Mouse (Mus musculus): Measurements from ENCODE around the gene Fam69a. TPM values are rescaled to one million over a fixed set of nuclear protein-coding genes. Genes with fewer than 3 reads are reported as not detected.
"Not testable (repeated sequence)": the region's sequence is repeated elsewhere in the genome, so short reads cannot be mapped to it uniquely, and the experiment has no call there.

Gene Fam69a
- polyA plus RNA-seq, 1 experiment, result 2.2 TPM

GRCm38 (mm10) chr5:107973310-107973709 lies 13.6 kb downstream of the Fam69a start:
- no peak overlapping the region for H3K4me3 ChIP-seq (ENCODE audit: extremely low read depth, insufficient read depth, insufficient read length)
- no peaks in the 10 kb centered on the region; the same call in 1 of the 2 replicates for H3K36me3 ChIP-seq (ENCODE audit: control insufficient read depth, insufficient read depth, low read length)
- H3K4me1 ChIP-seq (ENCODE audit: control insufficient read depth, insufficient read depth, insufficient read length), result peaks cover 21% of the 10 kb centered on the region
- no peaks in the 10 kb centered on the region for H3K27me3 ChIP-seq (ENCODE audit: control insufficient read depth, insufficient read depth, low read length)
- TF ChIP-seq CTCF (IDR thresholded peaks at IDR 0.05; ENCODE audit: extremely low read depth, insufficient read depth, insufficient read length, insufficient replicate concordance), result no peak
- no peak for TF ChIP-seq POLR2A (IDR thresholded peaks at IDR 0.05; ENCODE audit: low read depth, low read length)
- DNase-seq (ENCODE audit: low read depth in 1 of 2, low spot score in 2 of 2), result no peak
- H3K27ac ChIP-seq (ENCODE audit: insufficient read depth, low read length), result peak overlapping the region; percentile 33
- WGBS, result 75% methylated on average over 2 of the region's 2 CpGs

- peaks cover 21% of the 10 kb centered on the region for H3K4me1 ChIP-seq (ENCODE audit: control insufficient read depth, insufficient read depth, insufficient read length)
- DNase-seq (ENCODE audit: low read depth in 1 of 2, low spot score in 2 of 2), result no peak
- TF ChIP-seq POLR2A (IDR thresholded peaks at IDR 0.05; ENCODE audit: low read depth, low read length) (no peak), CTCF (IDR thresholded peaks at IDR 0.05; ENCODE audit: extremely low read depth, insufficient read depth, insufficient read length, insufficient replicate concordance) (no peak)
- H3K27ac ChIP-seq (ENCODE audit: insufficient read depth, low read length), result no peak overlapping the region
- no peaks in the 10 kb centered on the region; the same call in 1 of the 2 replicates for H3K36me3 ChIP-seq (ENCODE audit: control insufficient read depth, insufficient read depth, low read length)
- H3K27me3 ChIP-seq (ENCODE audit: control insufficient read depth, insufficient read depth, low read length), result no peaks in the 10 kb centered on the region
- 73% methylated on average over 13 of the region's 13 CpGs for WGBS
- H3K4me3 ChIP-seq (ENCODE audit: extremely low read depth, insufficient read depth, insufficient read length), result no peak overlapping the region
Measured at GRCm38 (mm10) chr5:107972444-107973272, 14.2 kb downstream of the Fam69a start.

- H3K4me3 ChIP-seq (ENCODE audit: extremely low read depth, insufficient read depth, insufficient read length), result no peak overlapping the region
- H3K27ac ChIP-seq (ENCODE audit: insufficient read depth, low read length), result no peak overlapping the region
- no peaks in the 10 kb centered on the region for H3K27me3 ChIP-seq (ENCODE audit: control insufficient read depth, insufficient read depth, low read length)
- WGBS, result 79% methylated on average over 4 of the region's 4 CpGs
- DNase-seq (ENCODE audit: low read depth in 1 of 2, low spot score in 2 of 2), result no peak
- peaks cover 24% of the 10 kb centered on the region for H3K4me1 ChIP-seq (ENCODE audit: control insufficient read depth, insufficient read depth, insufficient read length)
- TF ChIP-seq POLR2A (IDR thresholded peaks at IDR 0.05; ENCODE audit: low read depth, low read length) (no peak), CTCF (IDR thresholded peaks at IDR 0.05; ENCODE audit: extremely low read depth, insufficient read depth, insufficient read length, insufficient replicate concordance) (no peak)
- H3K36me3 ChIP-seq (ENCODE audit: control insufficient read depth, insufficient read depth, low read length), result no peaks in the 10 kb centered on the region; the same call in 1 of the 2 replicates
Measured at GRCm38 (mm10) chr5:107971069-107971468, 15.8 kb downstream of the Fam69a start.

- not testable (repeated sequence) for H3K27ac ChIP-seq (ENCODE audit: insufficient read depth, low read length); H3K27me3 ChIP-seq (ENCODE audit: control insufficient read depth, insufficient read depth, low read length); H3K36me3 ChIP-seq (ENCODE audit: control insufficient read depth, insufficient read depth, low read length); H3K4me3 ChIP-seq (ENCODE audit: extremely low read depth, insufficient read depth, insufficient read length); DNase-seq (ENCODE audit: low read depth in 1 of 2, low spot score in 2 of 2)
- H3K4me1 ChIP-seq (ENCODE audit: control insufficient read depth, insufficient read depth, insufficient read length), result peaks cover 32% of the 10 kb centered on the region
- 96% methylated on average over 1 of the region's 1 CpGs for WGBS
Measured at GRCm38 (mm10) chr5:107969818-107970217, 17.1 kb downstream of the Fam69a start.

- Histone ChIP-seq H3K4me1 (ENCODE audit: control insufficient read depth, insufficient read depth, insufficient read length) (peaks cover 33% of the 10 kb centered on the region), H3K27ac (ENCODE audit: insufficient read depth, low read length) (no peak overlapping the region), H3K4me3 (ENCODE audit: extremely low read depth, insufficient read depth, insufficient read length) (no peak overlapping the region), H3K36me3 (ENCODE audit: control insufficient read depth, insufficient read depth, low read length) (no peaks in the 10 kb centered on the region; the same call in 1 of the 2 replicates), H3K27me3 (ENCODE audit: control insufficient read depth, insufficient read depth, low read length) (no peaks in the 10 kb centered on the region)
- TF ChIP-seq POLR2A (IDR thresholded peaks at IDR 0.05; ENCODE audit: low read depth, low read length) (no peak), CTCF (IDR thresholded peaks at IDR 0.05; ENCODE audit: extremely low read depth, insufficient read depth, insufficient read length, insufficient replicate concordance) (no peak)
- no peak for DNase-seq (ENCODE audit: low read depth in 1 of 2, low spot score in 2 of 2)
- 84% methylated on average over 3 of the region's 3 CpGs for WGBS
Measured at GRCm38 (mm10) chr5:107968079-107968478, 18.8 kb downstream of the Fam69a start.

- WGBS, result 6% methylated on average over 4 of the region's 4 CpGs
- Histone ChIP-seq H3K27ac (ENCODE audit: insufficient read depth, low read length) (peak overlapping the region; percentile 54; the same call in 1 of the 2 replicates), H3K4me1 (ENCODE audit: control insufficient read depth, insufficient read depth, insufficient read length) (peaks cover 34% of the 10 kb centered on the region), H3K4me3 (ENCODE audit: extremely low read depth, insufficient read depth, insufficient read length) (no peak overlapping the region), H3K27me3 (ENCODE audit: control insufficient read depth, insufficient read depth, low read length) (no peaks in the 10 kb centered on the region), H3K36me3 (ENCODE audit: control insufficient read depth, insufficient read depth, low read length) (no peaks in the 10 kb centered on the region; the same call in 1 of the 2 replicates)
- TF ChIP-seq POLR2A (IDR thresholded peaks at IDR 0.05; ENCODE audit: low read depth, low read length) (no peak), CTCF (IDR thresholded peaks at IDR 0.05; ENCODE audit: extremely low read depth, insufficient read depth, insufficient read length, insufficient replicate concordance) (no peak)
- DNase-seq (ENCODE audit: low read depth in 1 of 2, low spot score in 2 of 2), result peak in 1 of 2 experiments; percentile 36
Measured at GRCm38 (mm10) chr5:107966841-107967457, 19.9 kb downstream of the Fam69a start.

GRCm38 (mm10) chr5:107966156-107966555 lies 20.7 kb downstream of the Fam69a start:
- Histone ChIP-seq H3K4me3 (ENCODE audit: extremely low read depth, insufficient read depth, insufficient read length) (no peak overlapping the region), H3K27ac (ENCODE audit: insufficient read depth, low read length) (no peak overlapping the region), H3K36me3 (ENCODE audit: control insufficient read depth, insufficient read depth, low read length) (no peaks in the 10 kb centered on the region; the same call in 1 of the 2 replicates), H3K4me1 (ENCODE audit: control insufficient read depth, insufficient read depth, insufficient read length) (peaks cover 38% of the 10 kb centered on the region), H3K27me3 (ENCODE audit: control insufficient read depth, insufficient read depth, low read length) (no peaks in the 10 kb centered on the region)
- WGBS, result 16% methylated on average over 3 of the region's 3 CpGs
- no peak for DNase-seq (ENCODE audit: low read depth in 1 of 2, low spot score in 2 of 2)
- TF ChIP-seq CTCF (IDR thresholded peaks at IDR 0.05; ENCODE audit: extremely low read depth, insufficient read depth, insufficient read length, insufficient replicate concordance) (no peak), POLR2A (IDR thresholded peaks at IDR 0.05; ENCODE audit: low read depth, low read length) (no peak)
